Mouse (Mus musculus): ENCODE results near the gene Ptgr1.

DNA sequence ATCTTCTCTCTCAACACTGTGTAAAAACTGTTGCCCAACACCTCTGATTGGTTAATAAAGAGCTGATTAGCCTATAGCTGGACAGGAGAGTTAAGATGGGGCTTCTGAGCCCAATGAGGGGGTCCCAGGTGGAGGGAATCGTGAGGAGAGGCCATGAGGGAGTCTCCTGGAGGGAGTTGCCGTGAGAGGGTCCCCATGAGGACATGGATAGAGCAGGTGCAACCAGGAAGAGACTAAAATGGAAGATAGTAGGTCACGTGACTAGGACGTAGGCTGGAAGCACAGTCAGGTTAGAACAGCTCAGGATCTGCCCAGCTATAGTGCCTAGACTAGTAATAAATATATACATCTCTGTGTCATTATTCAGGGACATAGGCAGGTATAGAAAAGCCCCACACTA is 52.6 kb downstream of the Ptgr1 start:
- TF ChIP-seq CTCF (IDR thresholded peaks at IDR 0.05; ENCODE audit: control insufficient read depth, insufficient read depth, low read length) (no peak), POLR2A (IDR thresholded peaks at IDR 0.05; ENCODE audit: borderline replicate concordance, control insufficient read depth, low read depth, low read length) (no peak)
